Mouse (Mus musculus) forebrain, embryonic 15.5 days (tissue): ENCODE measurements at regions not wholly inside any gene's neighbourhood (a gene's known extent, or its start where the extent isn't known, plus 50 kb on each side); places are given as distances from the start of the nearest gene placed in this dataset.

Source experiments
- ATAC-seq: fragments of 200-750 bp; cut with Nextera tagmentation; replicated peaks from 2 replicates; pipeline ENCODE4 v1.8.0; 2017; ENCODE audit warnings: mild to moderate bottlenecking, moderate TSS enrichment, moderate library complexity
- H3K27ac ChIP-seq: fragments of 300-500 bp; sonication (generic); replicated peaks from 2 replicates; pipeline ENCODE4 v1.5.1; 2015; ENCODE audit warnings: mild to moderate bottlenecking, inconsistent platforms
- H3K27me3 ChIP-seq: fragments of 300-500 bp; sonication (generic); 2 replicates; pipeline ENCODE4 v1.6.1; 2015; ENCODE audit warnings: inconsistent platforms
- H3K36me3 ChIP-seq: fragments of 300-500 bp; sonication (generic); 2 replicates; pipeline ENCODE4 v1.6.1; 2015; ENCODE audit warnings: mild to moderate bottlenecking, inconsistent platforms
- H3K4me1 ChIP-seq: fragments of 300-500 bp; sonication (generic); 2 replicates; pipeline ENCODE4 v1.6.1; 2015; ENCODE audit warnings: inconsistent platforms
- H3K4me2 ChIP-seq: fragments of 300-500 bp; sonication (generic); replicated peaks from 2 replicates; pipeline ENCODE4 v1.6.1; 2015; ENCODE audit warnings: mild to moderate bottlenecking, inconsistent platforms
- H3K4me3 ChIP-seq: fragments of 300-500 bp; sonication (generic); 2 replicates; pipeline ENCODE4 v1.5.1; 2015; ENCODE audit warnings: mild to moderate bottlenecking, inconsistent platforms
- H3K9ac ChIP-seq: fragments of 300-500 bp; sonication (generic); replicated peaks from 2 replicates; pipeline ENCODE4 v1.6.1; 2015; ENCODE audit warnings: mild to moderate bottlenecking, inconsistent platforms
- H3K9me3 ChIP-seq: fragments of 300-500 bp; sonication (generic); 2 replicates; pipeline ENCODE4 v1.6.1; 2016; ENCODE audit warnings: inconsistent platforms
- WGBS: fragments of 180-500 bp; shearing (Covaris S2); methylation state at CpG from one replicate; pipeline ENCODE4 v1.1.7; 2015; ENCODE audit warnings: mixed read lengths; 5-methylcytosine and 5-hydroxymethylcytosine counted together

DNA sequence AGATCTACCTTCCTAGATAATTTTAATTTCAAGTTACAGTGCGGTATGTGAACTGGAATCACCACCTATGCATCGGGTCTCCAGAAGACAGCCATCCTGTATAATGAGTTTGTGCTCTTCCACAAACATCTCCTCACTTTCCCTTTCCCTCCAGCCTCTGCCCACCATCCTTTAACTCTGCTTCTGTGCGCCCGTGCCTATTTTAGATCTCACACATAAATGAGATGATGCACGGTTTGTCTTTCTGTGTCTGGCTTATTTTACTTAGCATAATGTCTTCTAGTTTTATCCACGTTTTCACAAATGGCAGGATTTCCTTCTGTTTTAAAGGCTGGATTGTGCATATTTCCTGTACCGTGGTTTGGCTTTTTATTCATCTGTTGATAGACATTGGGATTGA lies 227.8 kb upstream of the Podxl start:
- Histone ChIP-seq H3K9me3 (no peaks in the 10 kb centered on the region), H3K27ac (no peak overlapping the region), H3K4me2 (no peak overlapping the region), H3K36me3 (no peaks in the 10 kb centered on the region), H3K9ac (no peak overlapping the region), H3K4me3 (no peak overlapping the region), H3K27me3 (no peaks in the 10 kb centered on the region), H3K4me1 (no peaks in the 10 kb centered on the region)
- WGBS = 91% methylated on average over 7 of the region's 7 CpGs
- no peak for ATAC-seq

DNA sequence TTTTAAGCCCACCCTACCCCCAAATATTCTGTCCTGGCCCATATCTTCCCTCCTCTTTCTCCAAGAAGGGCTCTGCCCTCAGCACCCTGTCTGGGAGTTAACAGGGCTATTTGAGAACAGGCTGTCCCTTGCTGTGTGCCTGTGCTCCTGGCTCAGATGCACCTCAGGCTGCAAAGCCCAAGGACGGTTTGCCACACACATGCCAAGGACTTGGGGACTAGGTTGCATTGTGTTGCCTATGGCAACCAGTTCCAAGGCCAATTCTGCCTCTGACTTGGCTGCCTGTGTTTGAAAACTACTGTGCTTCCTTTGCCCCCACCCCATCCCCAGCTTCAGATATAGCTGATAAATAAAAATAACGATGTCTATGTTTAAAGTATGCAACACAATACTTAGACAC lies 227.1 kb upstream of the Podxl start:
- no peak overlapping the region for H3K4me3 ChIP-seq
- no peak overlapping the region for H3K27ac ChIP-seq
- H3K9ac ChIP-seq = no peak overlapping the region
- 57% methylated on average over 2 of the region's 2 CpGs for WGBS
- no peak overlapping the region for H3K4me2 ChIP-seq
- no peaks in the 10 kb centered on the region for H3K27me3 ChIP-seq
- H3K36me3 ChIP-seq = no peaks in the 10 kb centered on the region
- no peak for ATAC-seq
- H3K4me1 ChIP-seq = no peaks in the 10 kb centered on the region
- no peaks in the 10 kb centered on the region for H3K9me3 ChIP-seq

DNA sequence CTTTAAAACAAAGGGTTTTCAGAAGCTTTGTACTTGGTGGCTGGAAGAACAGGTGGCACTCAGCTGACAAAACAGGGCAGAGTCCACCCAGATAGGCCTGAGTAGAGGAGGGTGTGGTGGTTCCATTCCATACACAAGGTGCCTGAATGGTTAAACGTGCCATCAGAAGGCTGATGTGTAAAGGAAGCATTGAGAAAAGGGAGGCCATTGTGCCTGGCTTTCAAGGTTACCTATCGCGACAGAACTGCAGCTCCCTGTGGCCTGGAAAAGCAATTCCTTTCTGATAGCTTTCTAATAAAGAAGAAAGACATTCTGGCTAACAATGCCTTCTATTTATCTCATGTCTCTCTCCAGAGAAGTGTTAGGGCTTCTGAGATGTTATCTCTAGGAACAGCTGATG lies 213.1 kb upstream of the Podxl start:
- Histone ChIP-seq H3K4me2 (no peak overlapping the region), H3K9me3 (peaks cover 5% of the 10 kb centered on the region; the same call in 1 of the 2 replicates), H3K27me3 (no peaks in the 10 kb centered on the region), H3K4me1 (no peaks in the 10 kb centered on the region), H3K4me3 (no peak overlapping the region), H3K36me3 (no peaks in the 10 kb centered on the region), H3K27ac (no peak overlapping the region), H3K9ac (no peak overlapping the region)
- WGBS = 52% methylated on average over 3 of the region's 3 CpGs
- ATAC-seq = no peak

DNA sequence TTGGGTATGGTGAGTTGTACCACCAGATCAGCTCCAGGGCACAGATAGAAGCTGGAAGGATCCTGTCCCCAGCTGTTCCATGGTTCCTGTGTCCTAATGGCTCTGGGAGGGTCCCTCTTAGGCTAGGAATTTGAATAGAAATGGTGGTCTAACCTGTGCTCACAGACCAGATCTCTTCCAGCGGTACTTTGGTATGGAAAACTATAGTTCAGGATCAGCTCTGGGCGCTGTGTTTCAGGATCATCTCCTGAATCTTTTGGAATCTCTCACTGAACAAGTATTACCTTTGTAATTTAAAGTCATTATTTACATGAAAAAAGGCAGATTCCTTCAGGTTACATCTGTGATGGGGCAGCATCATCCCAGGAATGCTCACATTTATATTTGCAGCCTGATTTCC lies 208.1 kb upstream of the Podxl start:
- H3K4me2 ChIP-seq = no peak overlapping the region
- no peak for ATAC-seq
- no peak overlapping the region for H3K27ac ChIP-seq
- H3K9ac ChIP-seq = no peak overlapping the region
- H3K27me3 ChIP-seq = no peaks in the 10 kb centered on the region
- H3K9me3 ChIP-seq = peaks cover 5% of the 10 kb centered on the region; the same call in 1 of the 2 replicates
- H3K4me1 ChIP-seq = no peaks in the 10 kb centered on the region
- H3K4me3 ChIP-seq = no peak overlapping the region
- no peaks in the 10 kb centered on the region for H3K36me3 ChIP-seq
- 97% methylated on average over 2 of the region's 2 CpGs for WGBS

DNA sequence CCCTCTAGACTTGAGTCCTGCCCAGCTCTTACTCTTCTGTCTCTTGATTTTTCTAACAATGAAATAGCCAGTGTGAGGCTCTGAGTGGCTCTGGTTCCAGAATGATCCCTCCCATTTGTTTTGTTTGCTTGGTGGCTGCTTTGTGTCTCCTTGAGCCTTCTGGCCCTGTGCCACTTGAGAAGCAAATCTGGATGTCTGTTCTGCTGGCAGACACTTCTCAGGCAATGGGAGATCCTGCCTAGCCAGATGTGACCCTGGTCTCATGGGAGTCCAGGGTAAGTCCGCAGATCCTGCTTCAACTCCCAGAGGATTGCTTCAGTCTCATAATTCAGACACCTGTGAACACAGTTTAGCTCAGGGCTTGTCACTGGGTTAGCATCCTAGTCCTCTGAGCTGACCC lies 181.8 kb upstream of the Podxl start:
- Histone ChIP-seq H3K4me2 (no peak overlapping the region), H3K9me3 (no peaks in the 10 kb centered on the region), H3K4me1 (no peaks in the 10 kb centered on the region), H3K27ac (no peak overlapping the region), H3K36me3 (no peaks in the 10 kb centered on the region), H3K4me3 (no peak overlapping the region), H3K27me3 (no peaks in the 10 kb centered on the region), H3K9ac (no peak overlapping the region)
- ATAC-seq = no peak
- 68% methylated on average over 1 of the region's 1 CpGs for WGBS

DNA sequence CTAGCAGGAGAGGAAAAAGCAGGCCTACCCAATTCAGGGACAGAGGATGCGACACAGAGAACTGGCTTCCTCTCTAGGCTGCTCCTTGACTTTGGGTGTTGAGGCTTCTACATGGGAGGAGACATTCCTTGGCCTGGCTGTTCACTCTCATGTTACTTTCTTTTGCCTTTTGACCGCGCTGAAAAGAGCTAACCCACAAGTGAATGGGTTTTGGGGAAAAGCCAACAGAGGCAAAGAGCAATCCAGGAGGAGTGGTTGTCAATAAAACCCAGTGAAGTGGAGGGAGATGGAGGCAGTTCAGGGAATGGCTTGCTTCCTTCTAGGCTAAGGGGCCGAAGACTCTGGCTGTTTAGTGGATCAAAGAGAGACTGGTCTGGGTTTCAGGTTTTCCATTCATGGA lies 167.6 kb upstream of the Podxl start:
- H3K9me3 ChIP-seq = no peaks in the 10 kb centered on the region
- no peaks in the 10 kb centered on the region for H3K27me3 ChIP-seq
- ATAC-seq = no peak
- H3K4me1 ChIP-seq = no peaks in the 10 kb centered on the region
- H3K36me3 ChIP-seq = no peaks in the 10 kb centered on the region
- no peak overlapping the region for H3K4me2 ChIP-seq
- H3K27ac ChIP-seq = no peak overlapping the region
- 88% methylated on average over 4 of the region's 4 CpGs for WGBS
- no peak overlapping the region for H3K4me3 ChIP-seq
- no peak overlapping the region for H3K9ac ChIP-seq

DNA sequence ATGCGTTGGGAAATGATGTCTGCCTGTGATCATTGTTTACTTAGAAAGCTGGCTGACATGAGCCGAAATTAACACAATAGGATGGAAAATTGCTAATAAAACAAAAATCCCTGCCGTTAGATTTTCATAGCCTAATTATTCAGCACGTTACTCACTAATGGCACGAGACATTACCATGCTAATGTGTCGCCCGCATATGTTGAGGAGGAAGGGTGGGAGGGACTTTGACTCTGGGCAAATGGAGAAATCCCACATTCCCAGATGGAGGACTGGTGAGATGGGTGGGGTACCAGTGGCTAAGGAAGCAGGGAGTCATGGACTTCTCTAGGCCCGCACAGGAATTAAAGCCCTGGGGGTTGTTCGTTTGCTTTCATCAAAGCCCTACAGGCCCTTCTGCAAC lies 155.8 kb upstream of the Podxl start:
- Histone ChIP-seq H3K9ac (no peak overlapping the region), H3K4me3 (no peak overlapping the region), H3K27me3 (no peaks in the 10 kb centered on the region), H3K27ac (peak overlapping the region; percentile 46), H3K9me3 (no peaks in the 10 kb centered on the region), H3K4me1 (peaks cover 23% of the 10 kb centered on the region), H3K36me3 (no peaks in the 10 kb centered on the region), H3K4me2 (no peak overlapping the region)
- peak; percentile 82 for ATAC-seq
- 31% methylated on average over 9 of the region's 9 CpGs for WGBS

DNA sequence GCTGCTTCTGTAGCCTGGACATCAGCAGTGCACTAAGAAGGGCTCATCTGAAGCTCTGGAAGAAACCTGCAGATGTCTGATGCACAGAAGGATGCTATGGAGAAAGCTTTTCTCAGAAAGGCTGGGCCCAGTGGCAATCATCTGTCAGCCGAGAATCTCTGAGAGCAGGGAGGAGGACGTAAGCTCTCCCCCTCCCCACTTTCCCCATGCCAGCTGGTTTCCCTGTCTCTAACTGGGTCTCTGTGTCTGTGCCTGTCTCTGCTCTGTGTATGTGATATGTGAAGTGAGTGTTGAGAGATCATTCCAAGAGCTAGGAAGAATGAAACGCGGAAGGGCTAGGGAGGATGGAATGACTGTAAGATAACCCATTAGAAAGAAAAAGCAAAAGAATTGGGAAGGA lies 155.1 kb upstream of the Podxl start:
- Histone ChIP-seq H3K27ac (peak overlapping the region; percentile 46), H3K9ac (no peak overlapping the region), H3K9me3 (no peaks in the 10 kb centered on the region), H3K4me3 (no peak overlapping the region), H3K4me1 (peaks cover 23% of the 10 kb centered on the region), H3K4me2 (no peak overlapping the region), H3K36me3 (no peaks in the 10 kb centered on the region), H3K27me3 (no peaks in the 10 kb centered on the region)
- ATAC-seq = peak; percentile 61
- 49% methylated on average over 4 of the region's 4 CpGs for WGBS

DNA sequence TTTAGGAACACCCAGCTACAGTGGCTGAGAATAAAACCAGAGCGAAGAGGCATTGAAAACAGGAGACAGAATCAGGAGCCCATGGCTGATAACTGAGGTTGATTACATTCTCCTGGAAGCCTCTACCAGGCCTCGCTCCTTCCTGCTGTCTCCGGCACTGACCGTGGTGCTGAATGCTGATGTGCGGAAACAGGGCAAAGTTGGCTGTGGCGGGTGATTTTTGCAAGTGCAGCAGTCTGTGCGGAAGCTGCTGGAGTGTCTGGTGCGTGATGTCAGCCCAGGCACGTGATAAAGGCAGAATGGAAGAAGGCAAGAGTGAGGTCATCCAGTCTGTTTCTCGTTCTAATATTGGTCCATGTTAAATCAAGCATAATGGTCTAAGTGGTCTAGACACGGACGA lies 153.8 kb upstream of the Podxl start:
- Histone ChIP-seq H3K4me1 (peaks cover 23% of the 10 kb centered on the region), H3K4me2 (no peak overlapping the region), H3K27ac (no peak overlapping the region; the same call in 1 of the 2 replicates), H3K9me3 (no peaks in the 10 kb centered on the region), H3K9ac (no peak overlapping the region), H3K36me3 (no peaks in the 10 kb centered on the region), H3K27me3 (no peaks in the 10 kb centered on the region), H3K4me3 (no peak overlapping the region)
- ATAC-seq = 0 out of 2 replicates have a peak, but pooled peaks have one; percentile 35
- WGBS = 20% methylated on average over 12 of the region's 12 CpGs

DNA sequence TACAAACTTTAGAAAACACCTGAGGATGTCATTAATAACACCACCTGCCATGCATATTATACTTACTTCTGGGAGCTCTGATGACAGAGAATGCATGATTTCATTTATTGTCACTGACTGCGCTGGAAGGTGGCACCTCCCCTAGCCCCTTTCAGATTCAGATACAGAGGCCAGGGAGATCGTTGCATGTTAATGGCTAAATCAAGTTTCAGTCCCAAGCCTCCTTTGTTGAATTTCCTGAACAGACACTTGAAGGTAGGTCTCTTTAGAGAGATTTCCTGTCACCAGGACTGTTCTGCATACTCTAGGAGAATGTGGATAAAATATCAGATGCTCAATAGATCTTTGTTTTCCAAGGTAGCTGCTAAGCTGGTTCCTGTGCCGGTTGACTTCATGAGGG lies 143.5 kb upstream of the Podxl start:
- H3K4me2 ChIP-seq = no peak overlapping the region
- H3K36me3 ChIP-seq = no peaks in the 10 kb centered on the region
- no peak overlapping the region for H3K9ac ChIP-seq
- H3K4me1 ChIP-seq = peaks cover 13% of the 10 kb centered on the region
- H3K4me3 ChIP-seq = no peak overlapping the region
- H3K27ac ChIP-seq = no peak overlapping the region
- H3K27me3 ChIP-seq = no peaks in the 10 kb centered on the region
- 66% methylated on average over 3 of the region's 3 CpGs for WGBS
- no peaks in the 10 kb centered on the region; the same call in 1 of the 2 replicates for H3K9me3 ChIP-seq
- ATAC-seq = no peak

DNA sequence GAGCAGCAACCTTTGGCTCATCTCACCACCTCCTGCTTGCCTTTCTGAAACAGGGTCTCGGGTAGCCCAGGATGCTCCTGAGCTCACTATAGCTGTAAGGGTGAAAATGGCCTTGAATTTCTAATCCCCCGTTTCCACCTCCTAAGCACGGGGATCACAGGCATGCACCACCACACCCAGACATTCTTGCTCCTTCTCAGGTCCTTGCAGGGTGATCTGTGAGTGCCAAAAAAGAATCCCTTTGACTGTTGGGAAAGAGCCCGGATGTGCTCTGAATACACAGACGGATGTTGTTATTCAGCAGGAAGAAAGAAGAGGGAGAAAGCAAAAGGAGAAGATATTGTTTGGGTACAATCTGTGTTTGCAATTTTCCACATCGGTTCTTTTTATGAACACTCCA lies 140.4 kb upstream of the Podxl start:
- WGBS = 39% methylated on average over 6 of the region's 6 CpGs
- H3K4me2 ChIP-seq = no peak overlapping the region
- peaks cover 13% of the 10 kb centered on the region for H3K4me1 ChIP-seq
- H3K27ac ChIP-seq = no peak overlapping the region
- no peaks in the 10 kb centered on the region for H3K36me3 ChIP-seq
- no peak overlapping the region for H3K4me3 ChIP-seq
- ATAC-seq = no peak
- no peaks in the 10 kb centered on the region for H3K27me3 ChIP-seq
- no peak overlapping the region for H3K9ac ChIP-seq
- H3K9me3 ChIP-seq = no peaks in the 10 kb centered on the region; the same call in 1 of the 2 replicates

DNA sequence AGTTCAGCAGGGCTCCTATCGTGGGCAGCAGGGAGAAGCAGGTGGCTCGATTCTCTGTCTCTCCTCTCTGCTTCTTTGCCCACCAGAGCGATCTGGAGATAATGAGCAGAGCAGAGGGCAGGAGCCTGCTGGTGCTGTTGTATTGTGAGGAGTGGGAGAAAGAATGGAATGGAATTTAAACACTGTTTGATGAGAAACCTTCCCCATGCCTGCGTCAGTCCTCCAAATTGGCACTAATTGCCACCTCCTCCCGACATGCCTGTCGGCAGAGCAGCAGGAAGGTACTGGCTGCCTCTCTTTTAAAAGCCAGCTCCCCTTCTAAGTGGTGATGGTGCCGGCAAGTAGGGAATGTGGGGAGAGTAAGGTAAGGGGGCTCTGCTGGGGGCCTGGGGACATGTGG lies 139.2 kb upstream of the Podxl start:
- Histone ChIP-seq H3K4me2 (0 out of 2 replicates have a peak overlapping the region, but pooled peaks have one; percentile 19), H3K36me3 (no peaks in the 10 kb centered on the region), H3K4me1 (peaks cover 13% of the 10 kb centered on the region), H3K27ac (peak overlapping the region; percentile 32; the same call in 1 of the 2 replicates), H3K27me3 (no peaks in the 10 kb centered on the region), H3K9ac (no peak overlapping the region), H3K9me3 (no peaks in the 10 kb centered on the region), H3K4me3 (no peak overlapping the region)
- ATAC-seq = peak; percentile 32; the same call in 1 of the 2 replicates
- WGBS = under 1% methylated on average over 7 of the region's 7 CpGs

DNA sequence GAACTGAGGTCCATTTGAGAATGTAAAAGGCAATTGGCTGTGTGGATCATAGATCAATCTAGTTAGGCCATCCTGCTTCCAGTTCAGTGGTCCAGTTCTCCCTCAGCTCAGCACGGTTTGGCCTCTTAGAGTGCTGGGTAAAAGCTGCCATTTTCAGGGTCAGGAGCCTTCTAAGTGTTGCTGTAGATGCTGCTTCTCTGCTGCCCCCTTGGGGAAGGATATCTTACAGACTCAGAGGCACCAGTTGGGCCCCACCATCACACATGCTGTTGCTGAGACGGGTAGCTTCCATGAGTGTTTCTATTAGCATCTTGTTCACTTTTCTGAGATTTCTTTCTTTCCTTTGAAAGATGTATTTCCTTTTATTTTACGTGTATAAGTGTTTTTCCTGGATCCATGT lies 132.1 kb upstream of the Podxl start:
- no peak overlapping the region for H3K4me2 ChIP-seq
- no peak overlapping the region for H3K27ac ChIP-seq
- no peak overlapping the region for H3K4me3 ChIP-seq
- H3K9me3 ChIP-seq = no peaks in the 10 kb centered on the region
- 74% methylated on average over 3 of the region's 3 CpGs for WGBS
- no peaks in the 10 kb centered on the region for H3K4me1 ChIP-seq
- H3K27me3 ChIP-seq = no peaks in the 10 kb centered on the region
- H3K36me3 ChIP-seq = no peaks in the 10 kb centered on the region
- no peak overlapping the region for H3K9ac ChIP-seq
- ATAC-seq = no peak
